Mouse (Mus musculus) testis, postnatal 14 days (tissue): ENCODE data around the gene Nol9.
"Not testable (repeated sequence)": the region's sequence is repeated elsewhere in the genome, so short reads cannot be mapped to it uniquely, and the experiment has no call there.

Source experiments
- DNase-seq: peaks from one replicate; pipeline ENCODE4 v3.0.0; 2021; ENCODE audit warnings: low spot score

Gene Nol9

DNA sequence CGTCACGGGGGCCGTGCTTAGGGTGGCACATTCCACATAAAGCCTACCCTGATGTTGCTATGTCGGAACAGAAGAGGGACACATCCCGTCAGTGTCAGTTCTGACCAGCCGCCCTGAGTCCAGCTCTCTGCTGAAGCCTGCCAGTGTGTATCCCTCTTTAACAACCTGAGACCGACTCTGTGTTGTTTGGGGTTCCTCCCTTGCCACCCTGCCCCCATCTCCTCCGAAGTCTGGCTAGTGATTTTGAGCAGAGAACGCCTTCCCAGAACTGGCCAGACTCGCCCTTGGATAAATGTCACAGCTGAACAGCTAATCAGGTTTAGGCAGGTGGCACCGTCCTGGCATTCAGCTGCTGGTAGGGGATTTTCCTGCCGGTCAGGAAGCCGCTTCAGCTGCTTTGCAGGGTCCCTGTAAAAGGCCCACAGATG lies 28.4 kb upstream of the Nol9 start:
- DNase-seq: no peak

- DNase-seq: no peak
Measured at GRCm38 (mm10) chr4:152011171-152011760, 27.9 kb upstream of the Nol9 start.

- no peak for DNase-seq
Measured at GRCm38 (mm10) chr4:152012109-152012508, 27.0 kb upstream of the Nol9 start.

DNA sequence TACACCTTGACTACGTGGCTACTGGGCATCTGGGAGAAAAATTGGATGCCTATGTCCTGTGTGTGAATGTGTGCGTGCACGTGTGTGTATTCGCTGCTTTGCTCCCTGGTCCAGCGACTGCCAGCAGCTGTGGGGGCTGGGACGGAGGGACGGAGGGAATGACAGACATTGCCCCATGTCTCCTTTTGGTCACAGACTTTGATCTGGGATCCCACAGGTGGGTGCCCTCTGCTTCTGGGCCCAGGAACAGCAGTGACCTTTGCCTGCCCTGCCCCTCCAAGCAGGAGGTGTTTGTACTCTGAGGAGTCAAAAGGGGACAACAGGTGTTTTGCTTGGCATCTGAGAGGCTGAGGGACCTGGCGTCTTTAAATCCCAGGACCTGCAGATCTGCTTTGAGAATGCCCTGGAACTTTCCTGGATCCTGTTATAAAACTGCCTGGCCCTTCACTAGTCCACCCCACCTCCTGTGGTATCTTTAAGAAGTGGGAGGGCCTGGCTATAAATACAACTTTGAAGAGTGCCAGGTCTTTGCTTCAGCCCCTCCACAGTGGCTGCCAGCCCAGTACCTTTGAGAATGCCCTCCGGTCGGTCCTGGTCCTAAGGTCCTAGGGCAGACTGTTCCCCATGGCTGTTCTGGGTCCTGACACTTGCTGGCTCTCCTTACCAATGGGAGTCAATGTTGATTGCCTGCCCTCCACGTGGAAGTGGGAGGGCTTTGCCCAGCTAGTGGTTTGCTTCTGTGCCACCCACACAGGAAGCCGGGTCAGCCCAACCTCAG lies 25.9 kb upstream of the Nol9 start:
- no peak for DNase-seq

DNA sequence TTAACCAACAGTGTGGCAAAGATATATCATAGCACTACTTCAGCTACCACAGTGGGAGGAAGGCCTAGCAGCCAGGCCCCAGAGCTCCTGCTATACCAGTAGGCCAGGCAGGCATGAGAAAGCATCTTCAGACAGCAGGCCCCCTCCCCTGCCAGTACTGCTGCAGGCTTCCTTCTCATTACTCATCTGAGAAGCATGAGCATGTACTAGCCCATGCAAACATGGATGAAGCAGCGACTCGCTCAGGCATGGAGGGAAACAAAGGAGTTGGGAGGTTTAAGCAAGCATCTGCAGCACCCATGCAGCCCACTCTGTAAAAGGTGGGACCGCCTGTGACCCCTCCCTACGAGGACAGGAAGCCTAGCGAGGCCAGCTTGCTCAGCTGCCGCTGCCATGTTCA lies 20.0 kb upstream of the Nol9 start:
- DNase-seq: no peak

- no peak for DNase-seq
Measured at GRCm38 (mm10) chr4:152020024-152020423, 19.1 kb upstream of the Nol9 start.

- no peak for DNase-seq
Measured at GRCm38 (mm10) chr4:152021568-152022097, 17.5 kb upstream of the Nol9 start.

DNA sequence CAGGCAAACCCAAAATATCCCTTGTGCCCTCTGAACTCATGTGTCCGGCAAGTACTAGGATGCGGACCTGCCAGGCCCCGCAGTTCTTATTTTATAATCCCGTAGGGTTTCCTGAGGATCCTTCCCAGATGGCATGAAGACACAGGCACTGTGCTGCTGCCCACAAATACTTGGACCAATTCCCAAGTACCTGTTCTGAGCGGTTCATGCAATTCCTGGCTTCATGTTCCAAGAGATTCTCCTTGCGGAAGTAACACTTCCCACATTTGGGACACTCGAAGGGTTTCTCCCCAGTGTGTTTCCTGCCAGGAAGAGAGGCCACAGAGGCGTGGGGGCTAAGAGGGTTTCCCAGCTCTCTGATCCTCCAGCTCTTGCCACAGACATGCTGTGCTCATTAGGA lies 16.6 kb upstream of the Nol9 start:
- DNase-seq: no peak

GRCm38 (mm10) chr4:152024525-152024924 lies 14.6 kb upstream of the Nol9 start:
- DNase-seq: no peak

DNA sequence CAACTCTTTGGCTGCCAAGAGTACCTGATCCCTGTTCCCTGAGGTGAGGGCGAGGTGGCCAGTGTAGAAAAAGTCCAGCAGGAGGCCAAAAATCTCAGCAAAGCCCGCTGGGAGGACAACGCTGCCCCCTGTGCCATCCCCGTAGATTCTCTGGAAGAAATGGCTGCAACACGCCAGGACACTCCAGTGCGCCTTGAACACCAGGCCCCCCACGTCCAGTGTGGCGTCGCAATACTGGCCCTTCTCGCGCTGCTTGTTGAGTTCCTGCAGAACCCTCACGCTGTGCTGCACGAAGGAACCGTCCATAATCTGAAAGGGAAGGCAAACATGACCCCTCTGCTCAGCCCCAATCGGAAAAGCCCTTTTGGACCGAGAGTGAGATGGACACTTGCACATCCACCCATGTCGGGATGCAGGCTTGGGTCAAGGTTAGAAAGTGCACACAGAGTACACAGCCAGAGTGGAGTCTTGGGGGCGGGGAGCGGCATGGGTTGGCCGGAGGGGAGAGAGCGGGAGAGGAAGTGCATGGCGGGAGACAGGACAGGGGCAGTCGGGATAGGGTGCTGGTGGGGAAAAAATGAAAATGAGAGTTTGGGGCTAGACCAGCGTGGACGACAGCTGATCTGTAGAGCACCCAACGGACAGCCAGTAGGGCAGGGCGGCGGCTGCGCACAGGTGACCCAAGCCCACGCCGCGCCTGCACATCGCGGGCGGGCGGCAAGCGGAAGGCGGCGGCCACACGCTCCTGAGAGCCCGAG lies 12.2 kb upstream of the Nol9 start:
- DNase-seq: no peak

GRCm38 (mm10) chr4:152027524-152027923 lies 11.6 kb upstream of the Nol9 start, which contains the start of gene Zbtb48:
Gene Zbtb48, minus strand, starts transcription at chr4:152027671.
- peak; percentile 96 for DNase-seq

GRCm38 (mm10) chr4:152028456-152028855 lies 10.7 kb upstream of the Nol9 start:
- no peak for DNase-seq

GRCm38 (mm10) chr4:152029087-152029486 lies 10.0 kb upstream of the Nol9 start:
- DNase-seq: no peak

DNA sequence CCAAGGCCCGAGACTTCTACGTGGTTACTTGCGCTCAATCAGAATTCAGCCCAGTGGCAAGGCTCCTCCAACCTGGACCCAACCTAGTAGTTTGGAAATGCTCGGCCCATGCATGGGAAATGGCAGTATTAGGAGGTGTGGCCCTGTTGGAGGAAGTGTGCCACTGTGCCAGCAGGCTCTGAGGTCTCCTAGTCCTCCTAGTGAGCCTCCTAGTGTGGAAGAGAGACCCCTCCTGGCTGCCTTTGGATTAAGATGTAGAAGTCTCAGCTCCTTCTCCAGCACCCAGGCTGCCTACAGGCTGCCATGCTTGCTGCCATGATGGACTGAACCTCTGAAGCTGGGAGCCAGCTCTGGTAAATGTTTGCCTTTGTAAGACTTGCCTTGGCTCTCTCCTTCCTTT lies 9.1 kb upstream of the Nol9 start:
- DNase-seq: no peak

GRCm38 (mm10) chr4:152032922-152033321 lies 6.2 kb upstream of the Nol9 start:
- no peak for DNase-seq

DNA sequence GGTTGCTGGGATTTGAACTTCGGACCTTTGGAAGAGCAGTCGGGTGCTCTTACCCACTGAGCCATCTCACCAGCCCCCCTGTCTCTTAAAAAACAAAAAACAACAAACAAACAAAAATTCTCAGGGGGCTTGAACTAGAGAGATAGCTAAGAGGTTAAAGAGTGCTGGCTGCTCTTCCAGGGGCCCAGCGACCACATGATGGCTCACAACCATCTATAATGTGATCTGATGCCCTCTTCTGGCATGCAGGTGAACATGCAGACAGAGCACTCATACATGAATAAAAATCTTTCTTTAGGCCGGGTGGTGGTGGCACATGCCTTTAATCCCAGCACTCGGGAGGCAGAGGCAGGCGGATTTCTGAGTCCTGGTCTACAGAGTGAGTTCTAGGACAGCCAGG lies 2.7 kb upstream of the Nol9 start:
- not testable (repeated sequence) for DNase-seq

DNA sequence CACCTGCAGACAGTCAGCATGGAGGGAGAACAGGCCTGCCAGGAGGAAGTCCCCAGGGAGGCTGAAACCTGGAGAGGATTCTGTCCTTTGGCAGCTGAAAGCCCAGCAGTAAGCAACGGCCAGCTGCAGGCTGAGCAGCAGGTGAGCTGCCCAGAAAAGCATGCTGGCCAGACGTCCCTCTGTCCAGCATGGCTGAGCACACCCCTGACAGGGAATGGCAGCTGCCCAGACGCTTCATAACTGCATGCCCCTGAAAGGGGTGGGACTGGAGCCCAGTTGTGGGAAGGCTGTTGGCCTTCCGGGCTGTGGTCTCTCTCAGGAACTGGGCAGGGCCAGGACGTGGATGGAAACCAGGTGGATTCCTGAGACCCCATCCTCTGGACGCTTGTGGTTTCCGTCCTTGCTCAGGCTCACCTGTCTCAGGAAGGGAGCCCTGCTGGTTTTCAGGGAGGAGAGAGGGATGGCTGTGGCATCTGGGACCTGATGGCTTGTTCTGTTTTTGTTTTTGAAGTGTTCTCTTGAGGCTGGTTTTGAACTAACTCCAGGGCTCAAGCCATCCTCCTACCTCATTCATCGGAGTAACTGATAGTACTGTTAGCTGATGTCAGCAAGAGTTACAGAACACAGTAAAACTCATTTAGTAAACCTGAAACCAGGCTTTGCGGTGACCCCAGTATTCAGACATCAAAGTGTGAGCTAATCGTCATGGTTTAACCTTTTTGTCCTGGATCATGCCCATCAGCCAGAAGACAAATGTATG lies 716 bp upstream of the Nol9 start, which contains the start of gene Tas1r1:
Tas1r1 (minus strand) TSS at position 344 of the 760 bp plus-strand sequence.
- DNase-seq: no peak

GRCm38 (mm10) chr4:152039831-152040310 lies 750 bp downstream of the Nol9 start:
- no peak for DNase-seq

GRCm38 (mm10) chr4:152041924-152042641 lies 3.0 kb downstream of the Nol9 start:
- DNase-seq: no peak

GRCm38 (mm10) chr4:152043171-152043570 lies 4.0 kb downstream of the Nol9 start:
- no peak for DNase-seq

GRCm38 (mm10) chr4:152044609-152045008 lies 5.5 kb downstream of the Nol9 start:
- no peak for DNase-seq
